Mouse (Mus musculus) left cerebral cortex, adult 2 months (tissue): ENCODE measurements at regions not wholly inside any gene's neighbourhood (a gene's known extent, or its start where the extent isn't known, plus 50 kb on each side); places are given as distances from the start of the nearest gene placed in this dataset.

Source experiments
- DNase-seq, 2 experiments: peaks; one replicate each; pipeline ENCODE4 v3.0.0; 2021 to 2022; ENCODE audit warnings: low spot score in 2 of 2, mixed read lengths in 1 of 2; ENCODE audit errors: extremely low spot score in 1 of 2
- H3K27ac ChIP-seq: fragments of 200-600 bp; 2 replicates; pipeline ENCODE4 v1.8.1; 2022
- H3K4me3 ChIP-seq: fragments of 200-600 bp; 2 replicates; pipeline ENCODE4 v1.8.1; 2022
- CTCF ChIP-seq: fragments of 200-600 bp; IDR thresholded peaks from 2 replicates; pipeline ENCODE4 v1.8.1; 2022; ENCODE audit warnings: antibody characterized with exemption, mild to moderate bottlenecking, moderate library complexity
- intact Hi-C: fragments of 180-260 bp; cut with DNase I; formaldehyde crosslinking; loops from one replicate; pipeline ENCODE4 v1.15.1; 2025

DNA sequence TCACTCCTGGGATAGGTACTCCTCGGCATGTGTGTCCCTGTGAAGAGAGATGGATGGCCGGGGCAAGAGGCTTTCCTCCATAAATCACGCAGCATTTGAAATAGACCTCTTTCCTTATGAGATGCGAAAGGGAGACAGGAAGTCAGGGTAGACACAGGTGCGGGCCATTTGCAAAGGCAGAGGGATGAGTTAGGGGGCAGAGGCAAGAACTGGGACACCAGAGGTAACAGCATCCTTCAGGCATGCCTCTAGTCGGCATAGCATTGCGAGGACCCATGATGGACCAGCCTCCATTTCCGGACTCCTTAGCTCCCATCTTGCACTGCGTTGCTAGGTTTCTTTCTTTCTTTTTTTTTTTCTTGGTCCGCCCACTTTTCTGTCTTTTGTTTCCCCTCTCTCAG lies 532.6 kb upstream of the Tbx3 start:
- intact Hi-C loops: no loop called here
- Histone ChIP-seq H3K27ac (no peak overlapping the region), H3K4me3 (no peak overlapping the region)
- DNase-seq: no peak
- no peak for TF ChIP-seq CTCF

DNA sequence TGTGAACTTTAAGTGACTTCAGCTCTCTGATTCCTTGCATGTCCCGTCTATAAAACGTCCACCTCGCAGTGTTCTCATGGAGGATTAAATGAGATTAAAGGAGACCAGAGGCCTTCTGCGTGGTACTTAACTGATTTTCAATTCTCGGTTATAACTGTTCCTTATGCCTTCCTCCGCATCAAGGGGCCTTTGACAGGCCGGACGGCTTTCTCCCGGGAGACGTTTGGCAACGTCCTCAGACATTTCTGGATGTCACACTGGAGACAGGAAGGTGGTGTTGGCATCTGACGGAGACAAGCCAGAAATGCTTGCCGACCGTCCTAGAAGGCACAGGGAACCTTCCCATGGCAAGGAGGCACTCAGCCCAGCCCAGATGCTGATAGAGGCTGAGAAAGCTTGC lies 532.2 kb upstream of the Tbx3 start:
- intact Hi-C loops: no loop called here
- no peak overlapping the region for H3K4me3 ChIP-seq
- no peak for DNase-seq
- TF ChIP-seq CTCF: no peak
- no peak overlapping the region for H3K27ac ChIP-seq

DNA sequence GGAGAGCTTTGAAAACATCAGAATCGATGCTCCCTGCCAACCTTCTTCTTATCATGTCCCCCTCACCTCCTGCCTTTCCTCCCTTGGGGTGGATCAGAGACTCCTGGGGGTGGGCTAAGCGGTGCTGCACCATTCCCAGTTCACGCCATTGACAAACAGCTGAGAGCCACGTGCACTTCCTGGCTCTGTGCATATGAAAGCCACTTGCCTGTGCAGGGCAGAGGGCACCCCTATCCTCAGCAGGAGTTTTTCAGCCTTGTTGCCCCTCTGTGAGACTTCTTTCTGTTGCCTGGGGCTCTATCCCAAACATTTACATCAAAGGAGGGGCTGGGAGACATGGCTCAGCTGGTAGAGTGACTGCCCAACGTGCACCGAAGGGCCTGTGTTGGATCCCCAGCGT lies 531.1 kb upstream of the Tbx3 start:
- no peak for TF ChIP-seq CTCF
- Histone ChIP-seq H3K4me3 (no peak overlapping the region), H3K27ac (no peak overlapping the region)
- no peak for DNase-seq
- intact Hi-C loops: no loop called here

DNA sequence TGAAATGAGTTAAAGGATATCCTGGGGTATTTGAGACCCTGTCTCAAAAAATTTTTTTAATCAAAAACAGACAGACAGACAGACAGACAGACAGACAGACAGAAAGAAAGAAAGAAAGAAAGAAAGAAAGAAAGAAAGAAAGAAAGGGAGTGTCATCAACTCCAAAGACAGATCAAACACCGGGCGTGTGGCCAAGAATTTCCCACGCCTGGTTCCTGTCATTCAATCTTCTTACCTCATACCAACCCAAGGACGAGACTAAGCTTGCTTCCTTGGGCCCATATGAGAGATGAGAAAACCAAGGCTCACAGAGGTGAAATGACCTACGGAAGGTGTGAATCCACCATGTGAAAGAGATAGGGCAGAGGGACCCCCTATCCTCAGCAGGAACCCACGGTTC lies 530.7 kb upstream of the Tbx3 start:
- no peak for TF ChIP-seq CTCF
- Histone ChIP-seq H3K27ac (no peak overlapping the region), H3K4me3 (no peak overlapping the region)
- intact Hi-C loops: no loop called here
- no peak for DNase-seq

DNA sequence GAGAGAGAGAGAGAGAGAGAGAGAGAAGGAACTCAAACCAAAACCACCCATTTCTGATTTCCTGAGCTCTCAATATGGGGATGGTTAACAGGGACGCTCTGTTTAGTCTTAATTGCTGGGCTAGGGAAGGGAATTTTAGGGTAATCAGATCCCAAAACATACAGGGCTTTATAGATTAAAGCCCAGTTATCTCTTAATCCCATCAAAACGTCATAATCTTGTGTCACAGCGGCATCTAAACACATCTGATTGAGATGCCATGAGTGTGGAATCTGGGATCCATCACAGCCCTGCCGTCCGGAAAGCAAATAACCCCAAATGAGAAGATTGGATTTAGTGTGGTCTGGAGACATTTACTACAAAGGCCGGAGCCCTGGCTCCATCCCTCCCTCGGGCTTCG lies 527.1 kb upstream of the Tbx3 start:
- intact Hi-C loops: no loop called here
- DNase-seq: no peak
- Histone ChIP-seq H3K4me3 (no peak overlapping the region), H3K27ac (no peak overlapping the region)
- TF ChIP-seq CTCF: no peak

DNA sequence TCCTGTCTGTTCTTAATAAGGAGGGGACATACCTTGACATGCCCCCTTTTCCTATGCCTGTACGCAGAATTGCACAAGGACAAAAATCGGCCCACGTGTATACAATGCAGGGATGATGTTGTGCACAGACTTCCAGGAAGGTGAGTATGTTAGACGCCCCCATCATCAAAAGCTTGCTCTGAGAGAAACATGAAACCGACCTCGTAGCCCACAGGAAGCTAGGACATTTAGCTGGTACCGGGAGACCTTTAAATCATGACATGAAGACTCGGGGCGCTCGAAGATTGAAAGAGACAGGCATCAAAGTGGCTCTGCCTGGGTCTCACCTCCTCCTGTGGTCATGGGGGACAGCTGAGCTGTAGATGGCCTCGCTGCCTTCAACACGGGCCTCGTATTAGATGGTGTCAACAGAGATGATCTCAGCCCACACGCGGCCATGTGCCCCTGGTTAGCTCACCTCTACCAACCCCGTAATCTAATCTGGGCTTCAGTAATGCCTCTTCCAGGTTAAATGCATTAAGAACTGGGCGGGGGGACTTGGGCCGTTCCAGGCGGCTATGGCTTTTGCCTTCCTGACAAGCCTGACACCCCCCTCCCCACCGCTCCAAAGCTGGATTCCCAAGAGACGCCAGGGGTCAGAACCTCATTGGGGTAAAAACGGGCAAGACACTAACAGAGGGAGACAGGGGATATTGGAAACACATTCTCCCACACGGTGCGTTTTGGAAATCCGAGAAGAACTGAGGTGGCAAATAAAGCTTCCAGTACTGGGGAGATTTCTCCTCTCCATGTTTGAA lies 520.9 kb upstream of the Tbx3 start:
- Histone ChIP-seq H3K4me3 (no peak overlapping the region), H3K27ac (no peak overlapping the region)
- DNase-seq: no peak
- intact Hi-C loops: no loop called here
- TF ChIP-seq CTCF: no peak

DNA sequence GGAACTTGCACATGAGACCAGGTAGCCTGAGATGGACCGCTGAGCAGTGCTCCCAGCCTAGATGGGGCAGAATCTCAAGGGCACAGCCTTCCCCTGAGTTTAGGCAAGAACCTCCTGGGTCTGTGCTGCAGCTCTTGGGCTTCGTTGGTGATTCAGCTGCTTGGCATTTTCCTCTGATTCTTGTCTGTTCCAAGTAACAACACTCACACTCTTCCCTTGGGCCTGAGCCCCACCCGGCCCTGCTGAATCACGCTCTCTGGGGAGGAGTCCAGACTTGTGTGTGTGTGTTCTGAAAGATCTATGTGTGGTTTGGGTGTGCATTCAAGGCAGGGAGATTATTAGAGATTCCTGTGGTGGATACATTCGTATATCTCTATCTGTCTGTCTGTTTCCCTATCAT lies 517.4 kb upstream of the Tbx3 start:
- TF ChIP-seq CTCF: no peak
- no peak for DNase-seq
- no peak overlapping the region for H3K4me3 ChIP-seq

DNA sequence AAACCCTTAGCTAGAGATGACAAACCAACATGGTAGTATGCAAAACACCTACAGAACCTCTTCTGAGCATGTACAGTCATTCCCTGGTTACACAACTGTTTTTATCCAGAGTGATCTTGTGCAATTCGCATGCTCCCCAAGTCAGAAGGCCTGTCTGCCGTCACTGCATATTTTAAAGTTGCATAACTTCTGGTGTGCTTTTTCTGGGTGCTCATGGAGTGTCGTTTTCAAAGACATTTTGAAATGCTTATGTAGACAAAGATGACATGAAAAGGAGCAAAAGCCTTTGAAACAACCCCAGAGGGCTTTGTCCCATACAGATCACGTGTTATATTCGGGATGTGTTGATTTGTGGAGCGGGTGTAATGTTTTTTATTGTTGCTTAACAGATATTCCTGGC lies 513.8 kb upstream of the Tbx3 start:
- intact Hi-C loops: no loop called here
- Histone ChIP-seq H3K27ac (no peak overlapping the region), H3K4me3 (no peak overlapping the region)
- no peak for DNase-seq
- TF ChIP-seq CTCF: no peak

More for the DNA sequence above, 517.4 kb upstream of the Tbx3 start:
- H3K27ac ChIP-seq: no peak overlapping the region
- intact Hi-C loops: no loop called here

DNA sequence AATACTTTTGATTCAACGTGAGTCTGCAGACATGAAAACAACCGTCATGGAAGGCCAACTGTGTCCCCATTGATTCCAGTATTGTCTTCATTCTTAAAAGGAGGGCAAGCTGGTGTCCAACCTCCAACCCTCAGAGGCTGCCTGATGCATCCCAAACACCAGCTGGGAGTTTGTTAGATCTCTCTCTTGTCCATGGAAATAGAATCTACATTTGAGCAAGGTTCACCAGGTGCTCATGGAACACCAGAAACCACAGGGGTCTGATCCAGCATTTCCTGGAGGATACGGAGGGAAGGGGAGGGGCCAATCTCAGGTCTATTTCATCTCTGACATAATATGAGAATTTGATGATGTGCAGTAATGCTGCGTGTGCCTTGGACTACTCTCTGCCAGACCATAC lies 512.3 kb upstream of the Tbx3 start:
- TF ChIP-seq CTCF: no peak
- no peak for DNase-seq
- Histone ChIP-seq H3K4me3 (no peak overlapping the region), H3K27ac (no peak overlapping the region)
- intact Hi-C loops: no loop called here

DNA sequence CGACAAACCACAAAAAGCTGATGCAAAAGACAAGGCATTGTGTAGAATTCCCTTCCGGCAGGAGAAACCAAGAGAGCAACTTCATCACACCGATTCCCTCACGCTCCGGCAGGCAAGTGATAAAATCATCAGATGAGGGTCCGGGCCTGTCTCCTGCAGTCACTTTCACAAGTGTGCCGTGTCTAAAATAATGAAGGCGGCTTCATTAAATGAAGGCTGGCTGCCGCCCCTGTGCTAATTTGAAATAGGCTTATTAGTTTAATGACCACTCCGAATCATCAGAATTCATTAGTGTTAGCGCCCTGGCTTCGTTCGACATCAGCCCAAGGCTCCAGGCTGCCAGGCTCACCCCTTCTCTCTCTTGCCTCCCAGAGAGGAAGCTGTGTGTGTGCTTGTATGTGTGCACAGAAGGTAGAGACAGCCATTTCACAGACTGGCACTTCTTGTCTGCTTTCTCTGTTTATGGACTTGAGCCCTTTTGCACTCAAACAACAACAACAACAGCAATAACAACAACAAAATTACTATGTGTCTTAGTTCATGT lies 508.3 kb upstream of the Tbx3 start:
- no peak for DNase-seq
- no peak overlapping the region for H3K27ac ChIP-seq
- intact Hi-C loops: no loop called here
- no peak for TF ChIP-seq CTCF
- no peak overlapping the region for H3K4me3 ChIP-seq

DNA sequence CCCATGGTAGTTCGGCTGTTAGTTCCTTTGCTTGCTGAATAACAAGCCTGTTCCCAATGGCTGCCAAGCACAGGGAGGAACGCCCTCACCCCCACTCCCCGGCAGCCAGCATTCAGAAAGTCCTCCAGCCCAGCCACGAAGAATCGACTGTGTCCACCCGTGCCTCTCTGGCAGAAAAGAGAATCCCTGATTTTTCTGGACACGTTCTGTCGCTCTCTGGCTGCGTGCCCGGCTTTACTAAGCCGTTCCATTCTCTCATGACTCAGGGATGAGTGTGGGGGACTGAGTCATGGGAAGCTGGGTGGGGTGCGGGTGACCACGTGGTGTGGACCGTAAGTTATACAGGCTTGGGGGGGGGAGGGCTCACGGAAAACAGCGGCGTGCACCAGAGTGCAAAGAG lies 502.8 kb upstream of the Tbx3 start:
- intact Hi-C loops: loop anchor here (5.0 kb wide), 2 partner anchors 45 to 80 kb away; no protein-coding TSS in a partner anchor
- Histone ChIP-seq H3K4me3 (no peak overlapping the region), H3K27ac (no peak overlapping the region)
- TF ChIP-seq CTCF: no peak
- peak; percentile 72 to 88 for DNase-seq

DNA sequence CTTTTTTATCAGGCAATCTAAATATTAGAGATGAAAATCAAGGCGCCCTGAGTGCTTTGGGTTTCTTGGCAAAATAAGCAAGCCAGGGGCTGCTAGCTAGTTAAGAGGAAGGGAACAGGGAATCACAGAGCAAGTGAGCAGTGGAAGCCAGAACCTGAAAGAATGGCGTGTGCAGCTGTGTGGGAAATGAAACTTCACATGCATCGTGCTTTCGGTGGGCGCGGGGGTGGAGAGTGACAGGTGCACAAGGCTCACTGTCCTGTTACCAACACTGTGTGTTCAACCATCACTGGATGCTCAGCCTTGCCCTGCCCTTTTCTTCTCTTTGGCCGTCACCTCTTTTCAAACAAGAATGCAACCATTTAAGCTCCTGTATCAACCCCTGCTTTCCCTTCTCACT lies 501.2 kb upstream of the Tbx3 start:
- no peak for DNase-seq
- Histone ChIP-seq H3K27ac (no peak overlapping the region), H3K4me3 (no peak overlapping the region)
- TF ChIP-seq CTCF: no peak
- intact Hi-C loops: loop anchor here (5.0 kb wide), 2 partner anchors 43 to 78 kb away; no protein-coding TSS in a partner anchor

DNA sequence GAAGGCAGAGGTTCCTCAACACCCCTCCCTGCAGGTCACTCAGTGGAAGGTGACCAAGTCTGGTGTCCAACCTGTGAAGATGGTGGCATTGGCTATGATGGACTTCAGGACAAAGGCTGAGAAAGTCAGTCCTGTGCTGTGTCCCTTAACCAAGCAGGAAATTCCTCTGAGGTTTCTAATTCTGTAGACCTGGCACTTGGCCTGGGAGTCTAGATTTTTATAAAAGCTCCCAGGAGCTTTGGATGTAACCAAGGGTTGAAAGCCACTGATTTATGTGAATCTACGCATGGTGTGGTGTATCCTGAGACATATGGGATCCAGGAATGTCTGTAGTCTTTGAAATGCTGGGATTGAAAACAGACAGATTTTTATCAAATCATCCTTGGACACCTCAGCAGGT lies 498.8 kb upstream of the Tbx3 start:
- H3K27ac ChIP-seq: no peak overlapping the region
- TF ChIP-seq CTCF: no peak
- DNase-seq: no peak
- intact Hi-C loops: no loop called here
- H3K4me3 ChIP-seq: no peak overlapping the region
